Mouse (Mus musculus) induced T-regulatory cell, adult 2 months (primary cell): Measurements from ENCODE around the gene Hcrtr1.

Experiments used
- DNase-seq: peaks from one replicate; pipeline ENCODE4 v3.0.0-alpha.2; 2012; ENCODE audit warnings: low read depth

Hcrtr1 gene

GRCm38 (mm10) chr4:130139214-130139492, at the start of gene Hcrtr1:
Hcrtr1 (minus strand) TSS chr4:130139359.
- no peak for DNase-seq

- peak; percentile 82 for DNase-seq
Measured at GRCm38 (mm10) chr4:130188806-130189297, 49.7 kb upstream of the Hcrtr1 start.

- DNase-seq = no peak
Measured at GRCm38 (mm10) chr4:130186891-130187290, 47.7 kb upstream of the Hcrtr1 start.

GRCm38 (mm10) chr4:130186450-130186849, 47.3 kb upstream of the Hcrtr1 start:
- DNase-seq = no peak

GRCm38 (mm10) chr4:130183879-130184278, 44.7 kb upstream of the Hcrtr1 start:
- no peak for DNase-seq

- DNase-seq = no peak
Measured at GRCm38 (mm10) chr4:130183023-130183422, 43.9 kb upstream of the Hcrtr1 start.

- no peak for DNase-seq
Measured at GRCm38 (mm10) chr4:130181886-130182285, 42.7 kb upstream of the Hcrtr1 start.

- DNase-seq = no peak
Measured at GRCm38 (mm10) chr4:130180909-130181602, 41.9 kb upstream of the Hcrtr1 start.

GRCm38 (mm10) chr4:130179876-130180275, 40.7 kb upstream of the Hcrtr1 start:
- DNase-seq = no peak

GRCm38 (mm10) chr4:130177536-130177935, 38.4 kb upstream of the Hcrtr1 start:
- DNase-seq = no peak

GRCm38 (mm10) chr4:130177087-130177486, 37.9 kb upstream of the Hcrtr1 start:
- no peak for DNase-seq

- peak; percentile 33 for DNase-seq
Measured at GRCm38 (mm10) chr4:130176156-130176720, 37.1 kb upstream of the Hcrtr1 start.

- no peak for DNase-seq
Measured at GRCm38 (mm10) chr4:130175072-130175711, 36.0 kb upstream of the Hcrtr1 start, which contains the start of gene Tinagl1. Tinagl1 (minus strand) TSS chr4:130175122.

GRCm38 (mm10) chr4:130174335-130175031, 35.3 kb upstream of the Hcrtr1 start:
- DNase-seq = peak; percentile 53

- DNase-seq = no peak
Measured at GRCm38 (mm10) chr4:130173911-130174311, 34.8 kb upstream of the Hcrtr1 start.

- no peak for DNase-seq
Measured at GRCm38 (mm10) chr4:130173060-130173822, 34.1 kb upstream of the Hcrtr1 start.

- DNase-seq = no peak
Measured at GRCm38 (mm10) chr4:130171951-130172765, 33.0 kb upstream of the Hcrtr1 start.

- DNase-seq = no peak
Measured at GRCm38 (mm10) chr4:130170362-130170761, 31.2 kb upstream of the Hcrtr1 start.

- no peak for DNase-seq
Measured at GRCm38 (mm10) chr4:130169411-130169971, 30.3 kb upstream of the Hcrtr1 start.

- no peak for DNase-seq
Measured at GRCm38 (mm10) chr4:130168280-130169183, 29.4 kb upstream of the Hcrtr1 start.
